Mouse (Mus musculus) hindbrain, embryonic 15.5 days (tissue): ENCODE data around the gene Ranbp3. TPM values are rescaled to one million over a fixed set of nuclear protein-coding genes. Genes with fewer than 3 reads are reported as not detected.
A peak's percentile ranks its signal among the peaks of the same experiment; 100 is the strongest.

Experiments
- ATAC-seq: fragments of 200-750 bp; cut with Nextera tagmentation; 2 replicates; pipeline ENCODE4 v1.8.0; 2017; ENCODE audit warnings: low read depth, moderate number of reproducible peaks, moderate TSS enrichment; ENCODE audit not compliant: low FRiP score
- H3K27ac ChIP-seq: fragments of 300-500 bp; sonication (generic); replicated peaks from 2 replicates; pipeline ENCODE4 v1.5.1; 2015; ENCODE audit warnings: mild to moderate bottlenecking, inconsistent platforms
- H3K27me3 ChIP-seq: fragments of 300-500 bp; sonication (generic); 2 replicates; pipeline ENCODE4 v1.6.1; 2015; ENCODE audit warnings: control low read depth, inconsistent platforms
- H3K36me3 ChIP-seq: fragments of 300-500 bp; sonication (generic); 2 replicates; pipeline ENCODE4 v1.6.1; 2015; ENCODE audit warnings: control low read depth, inconsistent platforms
- H3K4me1 ChIP-seq: fragments of 300-500 bp; sonication (generic); replicated peaks from 2 replicates; pipeline ENCODE4 v1.6.1; 2015; ENCODE audit warnings: control low read depth, inconsistent platforms
- H3K4me2 ChIP-seq: fragments of 300-500 bp; sonication (generic); 2 replicates; pipeline ENCODE4 v1.6.1; 2015; ENCODE audit warnings: moderate library complexity, mild to moderate bottlenecking, inconsistent platforms
- H3K4me3 ChIP-seq: fragments of 300-500 bp; sonication (generic); 2 replicates; pipeline ENCODE4 v1.5.1; 2015; ENCODE audit warnings: mild to moderate bottlenecking, inconsistent platforms
- H3K9ac ChIP-seq: fragments of 300-500 bp; sonication (generic); 2 replicates; pipeline ENCODE4 v1.6.1; 2015; ENCODE audit warnings: inconsistent platforms
- H3K9me3 ChIP-seq: fragments of 300-500 bp; sonication (generic); 2 replicates; pipeline ENCODE4 v1.6.1; 2016; ENCODE audit warnings: control low read depth, inconsistent platforms
- WGBS: fragments of 180-500 bp; shearing (Covaris S2); methylation state at CpG from one replicate; pipeline ENCODE4 v1.1.7; 2015; 5-methylcytosine and 5-hydroxymethylcytosine counted together
- polyA plus RNA-seq: library from polyadenylated mRNA; unstranded; fragments of >200 nt; fragmentation: Nextera tagmentation; extraction: Ambion mirVana; gene quantifications from 2 replicates; pipeline ENCODE4 v1.2.1, GENCODE M21; 2015

The Ranbp3 gene
- polyA plus RNA-seq, 1 experiment from 2014 or later = 107 TPM

DNA sequence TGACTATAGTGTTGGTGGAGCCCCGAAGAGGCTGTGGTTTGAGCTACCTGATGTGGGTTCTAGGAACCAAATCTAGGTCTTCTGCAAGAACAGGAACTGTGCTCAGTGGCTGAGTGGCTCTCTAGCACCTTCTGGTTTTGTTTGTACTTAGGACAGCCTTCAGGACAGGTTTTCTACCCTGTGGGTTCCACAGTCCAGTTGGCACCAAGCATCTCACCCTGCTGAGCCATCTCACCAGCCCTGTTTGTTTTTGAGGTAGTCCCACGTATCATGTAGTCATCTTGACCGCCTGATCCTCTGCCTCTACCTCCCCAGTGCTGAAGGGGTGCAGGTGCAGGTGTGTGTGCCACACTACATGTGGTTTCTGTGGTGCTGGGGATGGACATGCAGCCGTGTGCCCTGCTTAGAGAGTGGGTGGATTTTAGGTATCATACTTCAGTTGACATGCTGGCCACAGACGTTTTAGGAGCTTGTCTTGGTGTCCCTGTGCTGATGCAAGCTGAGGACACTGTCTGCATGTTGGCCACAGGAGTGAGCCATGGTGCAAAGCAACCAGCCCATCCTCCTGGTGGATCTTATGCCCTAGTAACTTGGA is 10.5 kb downstream of the Ranbp3 start:
- Histone ChIP-seq H3K27me3 (no peaks in the 10 kb centered on the region), H3K4me3 (no peak overlapping the region), H3K27ac (no peak overlapping the region), H3K9ac (no peak overlapping the region), H3K36me3 (peaks cover 31% of the 10 kb centered on the region), H3K9me3 (no peaks in the 10 kb centered on the region), H3K4me2 (no peak overlapping the region), H3K4me1 (peaks cover 23% of the 10 kb centered on the region; the same call in 1 of the 2 replicates)
- WGBS = 92% methylated on average over 5 of the region's 5 CpGs
- ATAC-seq = no peak

DNA sequence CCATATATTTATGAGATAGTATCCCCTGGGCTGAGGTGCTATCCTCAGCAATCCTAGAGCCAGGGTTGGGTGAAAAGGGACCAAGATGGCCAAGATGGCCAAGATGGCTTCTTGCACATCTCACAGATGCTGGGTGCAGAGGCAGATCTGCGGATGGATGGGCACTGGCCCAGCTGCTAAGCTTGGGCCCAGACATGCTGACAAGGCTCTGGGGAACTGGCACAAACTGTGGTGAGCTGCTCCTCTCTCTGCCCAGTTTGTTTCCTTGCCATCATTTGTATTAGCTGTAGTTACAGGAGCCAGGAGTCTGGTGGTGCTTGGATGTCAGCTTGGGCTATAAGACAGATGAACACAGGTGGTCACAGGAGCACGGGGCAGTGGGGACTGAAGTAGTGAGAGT is 11.6 kb downstream of the Ranbp3 start:
- no peak overlapping the region for H3K27ac ChIP-seq

DNA sequence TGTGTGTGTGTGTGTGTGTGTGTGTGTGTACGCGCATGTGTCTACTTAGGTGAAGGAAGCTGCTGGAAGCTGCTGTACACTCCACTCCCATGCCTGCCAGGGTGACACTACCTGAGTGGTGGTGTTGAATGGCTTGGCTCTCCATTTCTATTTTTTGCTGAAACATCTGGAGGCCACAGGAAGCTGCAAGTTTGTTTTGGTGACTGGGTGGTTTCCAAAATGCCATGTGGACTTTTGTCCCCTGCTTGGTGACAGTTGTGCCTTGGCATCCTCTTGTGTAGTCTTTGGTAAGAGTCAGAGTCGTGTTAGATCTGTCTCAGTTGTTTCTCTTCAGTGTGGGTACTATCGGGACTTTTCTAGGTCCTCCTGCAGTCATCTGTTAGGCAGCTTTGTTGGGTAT is 13.7 kb downstream of the Ranbp3 start:
- WGBS = 87% methylated on average over 4 of the region's 4 CpGs
- Histone ChIP-seq H3K4me1 (peaks cover 17% of the 10 kb centered on the region), H3K9me3 (no peaks in the 10 kb centered on the region), H3K36me3 (peaks cover 32% of the 10 kb centered on the region), H3K9ac (no peak overlapping the region), H3K4me3 (no peak overlapping the region), H3K4me2 (no peak overlapping the region), H3K27me3 (no peaks in the 10 kb centered on the region), H3K27ac (no peak overlapping the region)
- no peak for ATAC-seq

More for the DNA sequence above, 11.6 kb downstream of the Ranbp3 start:
- no peak overlapping the region for H3K4me2 ChIP-seq
- ATAC-seq = no peak
- H3K9me3 ChIP-seq = no peaks in the 10 kb centered on the region
- H3K27me3 ChIP-seq = no peaks in the 10 kb centered on the region
- peaks cover 32% of the 10 kb centered on the region for H3K36me3 ChIP-seq
- H3K9ac ChIP-seq = no peak overlapping the region
- H3K4me3 ChIP-seq = no peak overlapping the region
- H3K4me1 ChIP-seq = peaks cover 23% of the 10 kb centered on the region; the same call in 1 of the 2 replicates
- 80% methylated on average over 2 of the region's 2 CpGs for WGBS

DNA sequence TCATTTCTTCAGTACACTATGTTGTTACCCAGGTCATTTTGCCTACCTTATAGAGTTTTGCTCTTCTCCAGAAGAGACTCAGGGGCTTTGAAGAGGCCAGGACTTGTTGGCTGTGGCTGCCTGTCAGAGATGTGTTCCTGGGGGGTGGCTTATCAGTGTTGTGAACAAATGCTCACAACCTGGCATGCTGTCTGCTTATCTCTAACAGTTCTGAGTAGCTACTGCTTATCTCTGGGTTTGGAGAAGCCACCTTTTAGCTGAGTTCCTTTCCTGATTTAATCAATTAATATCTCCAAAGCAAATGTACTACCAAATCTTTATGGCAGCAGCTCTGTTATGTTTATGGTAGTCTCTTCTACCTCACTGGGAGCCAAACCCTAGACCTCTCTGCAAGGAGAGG is 15.0 kb downstream of the Ranbp3 start:
- Histone ChIP-seq H3K4me3 (no peak overlapping the region), H3K27me3 (no peaks in the 10 kb centered on the region), H3K4me1 (peaks cover 23% of the 10 kb centered on the region), H3K9ac (no peak overlapping the region), H3K36me3 (peaks cover 27% of the 10 kb centered on the region), H3K9me3 (no peaks in the 10 kb centered on the region), H3K4me2 (no peak overlapping the region), H3K27ac (no peak overlapping the region)
- no peak for ATAC-seq

DNA sequence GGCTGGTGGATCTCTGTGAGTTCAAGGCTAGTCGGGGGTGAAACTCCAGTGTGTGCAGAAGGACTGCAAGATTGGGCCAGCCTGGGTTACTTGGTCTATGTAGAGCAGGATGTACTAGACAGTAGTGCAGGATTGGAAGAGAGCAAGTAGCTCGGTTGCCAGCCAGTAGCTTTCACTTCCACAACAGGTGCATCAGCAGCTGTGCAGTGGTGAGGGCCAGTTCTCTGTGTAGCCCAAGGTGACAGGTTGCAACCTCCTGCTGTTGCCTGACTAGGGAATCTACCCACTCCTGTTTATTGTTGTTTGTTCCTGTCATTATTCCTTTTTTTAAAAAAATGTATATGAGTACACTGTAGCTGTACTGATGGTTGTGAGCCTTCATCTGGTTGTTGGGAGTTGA is 15.6 kb downstream of the Ranbp3 start:
- no peaks in the 10 kb centered on the region for H3K27me3 ChIP-seq
- H3K9me3 ChIP-seq = no peaks in the 10 kb centered on the region
- peaks cover 27% of the 10 kb centered on the region for H3K36me3 ChIP-seq
- no peak overlapping the region for H3K4me2 ChIP-seq
- 90% methylated on average over 2 of the region's 2 CpGs for WGBS
- no peak for ATAC-seq
- no peak overlapping the region for H3K27ac ChIP-seq
- H3K4me3 ChIP-seq = no peak overlapping the region
- peaks cover 27% of the 10 kb centered on the region for H3K4me1 ChIP-seq
- H3K9ac ChIP-seq = no peak overlapping the region

DNA sequence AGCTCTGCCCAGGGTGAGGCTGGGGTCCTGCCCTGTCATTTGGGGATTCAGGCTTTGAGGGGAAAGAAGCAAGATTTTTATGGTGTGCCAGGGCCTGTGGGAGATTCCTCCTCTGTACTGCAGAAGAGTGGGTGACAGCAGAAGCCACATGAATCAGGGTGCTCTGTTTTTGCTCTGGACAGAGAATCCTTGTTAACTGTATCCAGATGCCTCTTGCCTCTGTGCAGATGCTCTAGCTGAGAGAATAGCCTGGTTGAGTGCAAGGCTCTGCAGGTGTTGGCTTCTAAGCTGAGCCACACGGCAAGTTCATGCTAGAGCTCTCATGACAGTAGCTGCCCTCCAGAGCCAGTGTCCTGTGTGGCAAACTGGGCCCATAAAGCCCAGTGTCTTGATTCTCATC is 20.3 kb downstream of the Ranbp3 start:
- 48% methylated on average over 1 of the region's 1 CpGs for WGBS
- Histone ChIP-seq H3K4me3 (no peak overlapping the region), H3K4me2 (no peak overlapping the region), H3K9ac (no peak overlapping the region), H3K4me1 (peaks cover 28% of the 10 kb centered on the region), H3K9me3 (no peaks in the 10 kb centered on the region), H3K27ac (peak overlapping the region; percentile 52), H3K36me3 (peaks cover 26% of the 10 kb centered on the region), H3K27me3 (no peaks in the 10 kb centered on the region)
- no peak for ATAC-seq

DNA sequence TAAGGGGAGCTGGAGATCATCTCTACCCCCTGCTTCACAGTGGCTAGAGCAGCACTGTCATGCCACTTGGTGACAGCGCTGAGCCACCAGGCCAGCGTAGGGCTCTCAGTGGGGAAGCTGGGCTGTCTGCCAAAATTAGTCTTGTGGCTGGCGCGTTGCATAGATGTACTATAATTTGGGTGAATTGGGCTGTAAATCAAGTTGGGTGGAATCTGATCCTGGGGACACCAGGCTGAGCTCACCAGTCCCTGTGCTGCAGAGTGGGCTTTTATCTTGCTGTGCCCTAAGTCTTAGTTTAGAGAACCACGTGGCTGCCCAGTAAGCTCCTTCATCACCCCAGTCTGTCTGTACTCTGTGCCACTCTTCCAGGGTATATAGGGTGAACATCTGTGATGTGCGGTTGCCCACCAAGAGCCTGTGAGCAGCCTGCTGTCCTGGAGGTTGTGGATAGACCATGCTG is 20.8 kb downstream of the Ranbp3 start:
- Histone ChIP-seq H3K4me2 (no peak overlapping the region), H3K9me3 (no peaks in the 10 kb centered on the region), H3K27ac (peak overlapping the region; percentile 52), H3K4me1 (peaks cover 28% of the 10 kb centered on the region), H3K9ac (no peak overlapping the region), H3K27me3 (no peaks in the 10 kb centered on the region), H3K36me3 (peaks cover 31% of the 10 kb centered on the region), H3K4me3 (no peak overlapping the region)
- ATAC-seq = peak; percentile 52
- 39% methylated on average over 6 of the region's 6 CpGs for WGBS

DNA sequence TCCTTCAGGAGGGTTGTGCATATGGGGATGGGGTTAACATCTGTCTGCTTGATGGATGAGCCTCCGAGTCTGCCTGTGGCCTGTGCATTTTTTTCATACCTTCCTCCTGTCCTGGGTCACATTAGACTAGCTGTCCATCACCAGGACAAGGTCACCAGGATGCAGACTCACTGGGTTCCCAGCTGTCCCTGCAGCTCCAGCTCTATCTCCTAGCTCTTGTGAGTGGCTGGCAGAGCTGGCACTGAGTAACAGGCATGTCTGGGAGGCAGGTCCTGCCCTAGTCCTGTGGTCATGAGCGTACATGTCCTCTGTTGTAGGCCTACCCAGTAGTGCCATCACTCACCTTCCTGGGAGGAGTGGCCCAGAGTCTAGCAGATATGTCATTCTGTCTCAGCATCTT is 27.4 kb downstream of the Ranbp3 start:
- no peak overlapping the region for H3K9ac ChIP-seq
- no peak for ATAC-seq
- no peaks in the 10 kb centered on the region for H3K4me1 ChIP-seq
- H3K4me3 ChIP-seq = no peak overlapping the region
- peaks cover 74% of the 10 kb centered on the region for H3K36me3 ChIP-seq
- H3K27ac ChIP-seq = no peak overlapping the region
- H3K4me2 ChIP-seq = no peak overlapping the region
- 87% methylated on average over 2 of the region's 2 CpGs for WGBS
- H3K27me3 ChIP-seq = no peaks in the 10 kb centered on the region
- no peaks in the 10 kb centered on the region for H3K9me3 ChIP-seq

DNA sequence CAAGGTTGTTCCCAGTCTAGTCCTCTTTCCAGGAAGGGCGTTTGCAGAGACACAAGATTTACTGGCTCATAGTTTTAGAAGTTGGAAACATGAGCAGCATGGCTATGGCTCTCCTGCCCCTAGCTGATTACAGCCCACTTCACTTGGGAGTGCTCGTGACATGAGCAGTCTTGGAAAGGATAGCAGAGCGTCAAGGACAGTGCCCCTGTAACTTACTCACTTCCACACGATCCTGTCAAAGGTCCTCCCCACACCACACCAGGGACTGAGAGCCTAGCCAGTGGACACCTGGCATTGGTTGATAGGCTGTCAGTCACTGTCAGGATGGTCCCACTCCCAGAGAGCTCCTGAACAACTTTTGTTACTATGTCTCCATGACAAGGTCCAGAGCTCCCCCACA is 29.9 kb downstream of the Ranbp3 start:
- Histone ChIP-seq H3K9ac (no peak overlapping the region), H3K4me1 (no peaks in the 10 kb centered on the region), H3K27me3 (no peaks in the 10 kb centered on the region), H3K4me3 (no peak overlapping the region), H3K4me2 (no peak overlapping the region), H3K27ac (no peak overlapping the region), H3K36me3 (peaks cover 86% of the 10 kb centered on the region), H3K9me3 (no peaks in the 10 kb centered on the region)
- WGBS = 89% methylated on average over 4 of the region's 4 CpGs
- ATAC-seq = no peak

DNA sequence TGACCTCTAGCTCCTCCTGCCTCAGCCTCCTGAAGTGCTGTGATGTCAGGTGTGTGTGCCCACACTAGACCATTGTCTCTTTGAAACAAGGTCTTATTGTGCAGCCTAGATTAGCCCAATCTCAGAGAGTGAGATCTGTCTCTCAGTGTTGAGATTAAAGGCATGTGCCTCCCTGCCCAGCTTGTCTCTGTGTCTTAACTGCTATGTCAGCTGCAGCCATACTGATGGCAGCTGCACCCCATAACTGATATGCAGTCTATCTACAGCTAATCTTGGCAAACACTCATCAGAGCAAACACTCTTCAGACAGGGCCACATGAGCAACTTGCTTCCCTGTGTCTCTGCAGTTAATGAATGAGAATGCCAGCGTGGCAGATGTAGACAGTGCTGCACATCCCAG is 33.4 kb downstream of the Ranbp3 start:
- peaks cover 96% of the 10 kb centered on the region for H3K36me3 ChIP-seq
- no peak for ATAC-seq
- WGBS = 97% methylated on average over 1 of the region's 1 CpGs
- H3K4me3 ChIP-seq = no peak overlapping the region
- no peaks in the 10 kb centered on the region for H3K27me3 ChIP-seq
- H3K9ac ChIP-seq = no peak overlapping the region
- no peak overlapping the region for H3K4me2 ChIP-seq
- no peak overlapping the region for H3K27ac ChIP-seq
- H3K9me3 ChIP-seq = no peaks in the 10 kb centered on the region
- no peaks in the 10 kb centered on the region for H3K4me1 ChIP-seq

DNA sequence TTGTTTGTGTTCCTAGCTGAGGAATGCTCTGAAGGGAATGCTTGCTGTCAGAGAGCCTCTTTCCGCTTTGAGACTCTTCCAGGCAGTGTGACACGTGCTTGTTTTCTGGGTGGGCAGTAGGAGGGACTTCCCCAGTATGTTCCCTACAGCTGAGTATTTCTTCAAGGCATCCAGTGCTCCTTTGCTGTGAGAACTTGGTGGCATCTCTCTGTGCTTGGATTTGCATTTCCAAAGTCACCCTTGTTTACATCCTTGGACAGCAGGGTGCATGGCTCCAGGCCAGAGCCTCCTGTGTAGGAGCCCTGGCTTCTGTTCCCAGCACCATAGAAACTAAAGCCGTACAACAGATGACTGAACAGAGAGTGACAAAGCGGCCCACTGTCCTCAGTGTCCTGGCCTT is 35.6 kb downstream of the Ranbp3 start:
- Histone ChIP-seq H3K9me3 (no peaks in the 10 kb centered on the region), H3K4me1 (no peaks in the 10 kb centered on the region), H3K27me3 (no peaks in the 10 kb centered on the region), H3K36me3 (peaks cover 83% of the 10 kb centered on the region), H3K9ac (no peak overlapping the region), H3K27ac (no peak overlapping the region), H3K4me2 (no peak overlapping the region), H3K4me3 (no peak overlapping the region)
- no peak for ATAC-seq
- WGBS = 70% methylated on average over 4 of the region's 4 CpGs

DNA sequence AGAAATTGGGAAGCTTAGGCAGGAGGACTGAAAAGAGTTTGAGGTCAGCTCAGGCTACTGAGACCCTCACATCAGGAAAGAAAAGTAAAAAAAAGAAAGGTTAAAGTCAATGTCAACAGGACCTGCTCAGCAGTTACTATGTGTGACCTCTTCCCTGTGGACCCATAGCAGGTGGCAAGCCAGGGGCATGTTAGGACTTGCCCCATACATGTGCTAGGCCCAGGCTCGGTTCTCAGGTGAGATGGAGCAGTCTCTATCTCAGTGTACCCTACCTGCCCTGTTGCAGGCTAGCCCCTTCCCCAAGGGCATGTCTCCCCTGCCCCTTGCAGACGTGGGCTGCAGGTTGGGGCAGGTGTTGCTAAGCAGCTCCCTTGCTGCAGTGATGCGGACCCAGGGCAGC is 36.6 kb downstream of the Ranbp3 start:
- H3K4me1 ChIP-seq = no peaks in the 10 kb centered on the region
- no peak overlapping the region for H3K9ac ChIP-seq
- H3K4me2 ChIP-seq = no peak overlapping the region
- H3K36me3 ChIP-seq = peaks cover 74% of the 10 kb centered on the region
- WGBS = 92% methylated on average over 3 of the region's 3 CpGs
- no peak overlapping the region for H3K4me3 ChIP-seq
- H3K27me3 ChIP-seq = no peaks in the 10 kb centered on the region
- no peaks in the 10 kb centered on the region for H3K9me3 ChIP-seq
- ATAC-seq = no peak
- H3K27ac ChIP-seq = no peak overlapping the region

DNA sequence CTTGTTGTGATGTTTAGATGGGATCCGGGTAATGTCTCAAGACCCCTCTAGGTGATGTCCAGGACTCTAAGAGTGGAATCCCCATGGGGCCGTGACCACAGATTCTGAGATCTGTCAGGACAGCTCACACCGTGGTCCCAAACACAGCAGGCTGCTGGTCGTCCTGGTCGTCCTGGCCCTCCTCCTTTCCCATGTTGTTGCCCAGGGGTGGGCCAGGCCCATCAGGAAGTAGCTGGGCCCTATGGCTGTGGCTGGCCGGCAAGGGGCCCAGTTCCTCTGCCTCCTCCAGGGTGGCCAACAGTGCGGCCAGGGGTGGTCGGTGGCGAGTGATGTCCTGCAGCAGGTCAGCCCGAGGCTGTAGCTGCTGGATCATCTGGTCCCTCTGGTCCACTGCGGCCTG is 42.3 kb downstream of the Ranbp3 start:
- peak overlapping the region; percentile 63 for H3K4me2 ChIP-seq
- peak overlapping the region; percentile 63 for H3K4me3 ChIP-seq
- H3K4me1 ChIP-seq = peaks cover 36% of the 10 kb centered on the region
- H3K9ac ChIP-seq = peak overlapping the region; percentile 80; the same call in 1 of the 2 replicates
- no peaks in the 10 kb centered on the region for H3K27me3 ChIP-seq
- no peaks in the 10 kb centered on the region for H3K9me3 ChIP-seq
- H3K36me3 ChIP-seq = peaks cover 17% of the 10 kb centered on the region
- no peak overlapping the region; the same call in 1 of the 2 replicates for H3K27ac ChIP-seq
- 67% methylated on average over 11 of the region's 11 CpGs for WGBS
- no peak for ATAC-seq
